Mouse (Mus musculus) urinary bladder, postnatal 14 days (tissue): ENCODE measurements at regions not wholly inside any gene's neighbourhood (a gene's known extent, or its start where the extent isn't known, plus 50 kb on each side); places are given as distances from the start of the nearest gene placed in this dataset.

Experiments
- DNase-seq: peaks from one replicate; pipeline ENCODE4 v3.0.0; 2021; ENCODE audit warnings: low spot score

DNA sequence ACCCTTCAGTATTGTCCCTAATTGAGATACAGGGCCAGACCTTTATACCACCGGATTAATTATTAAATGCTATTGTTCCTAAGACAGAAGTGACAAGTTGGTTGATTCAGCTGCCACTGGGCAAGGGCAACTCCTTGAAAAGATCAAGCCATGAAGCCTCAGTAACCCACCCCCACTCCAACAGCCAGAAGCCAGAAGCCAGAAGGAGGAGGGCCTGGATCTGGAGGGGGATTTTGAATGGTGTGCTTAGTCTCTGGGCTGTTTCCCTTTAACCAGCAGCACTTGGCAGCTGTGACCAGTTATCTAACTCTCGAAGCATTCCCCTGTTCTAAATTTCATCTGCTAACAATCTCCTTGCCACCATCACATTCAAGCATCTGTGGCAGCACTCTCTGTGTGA is 129.1 kb upstream of the Smarca2 start:
- no peak for DNase-seq

DNA sequence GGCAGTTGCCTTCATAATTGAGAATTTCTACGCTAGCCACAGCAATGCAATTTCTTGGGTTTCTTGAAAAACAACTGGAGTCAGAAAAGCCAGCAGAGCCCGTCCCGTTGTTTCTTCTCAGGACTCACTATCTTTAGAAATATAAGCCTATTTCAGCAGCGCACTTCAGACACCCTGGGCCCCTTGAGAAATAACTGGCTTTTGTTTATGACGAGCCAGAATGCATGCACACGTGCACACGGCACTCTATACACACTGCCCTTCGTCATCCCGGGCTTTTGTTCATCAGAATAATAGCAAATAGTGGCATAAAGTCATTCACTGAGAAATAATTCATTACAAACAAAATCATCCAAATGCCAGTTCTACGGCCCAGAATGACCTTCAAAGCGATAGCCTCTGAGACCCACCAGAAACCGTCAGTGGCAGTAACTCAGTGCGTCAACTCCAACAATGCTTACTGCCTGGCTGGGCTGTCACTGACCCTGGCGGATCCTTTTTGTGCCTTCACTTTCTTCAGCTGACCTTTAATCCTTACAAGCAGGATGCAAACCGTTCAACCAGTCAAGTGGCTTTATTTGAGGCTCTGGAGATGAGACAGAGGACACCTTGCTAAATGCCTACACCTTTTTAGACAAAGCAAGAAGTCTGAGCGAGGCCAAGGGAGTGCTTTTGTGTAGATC is 126.7 kb upstream of the Smarca2 start:
- DNase-seq = no peak

DNA sequence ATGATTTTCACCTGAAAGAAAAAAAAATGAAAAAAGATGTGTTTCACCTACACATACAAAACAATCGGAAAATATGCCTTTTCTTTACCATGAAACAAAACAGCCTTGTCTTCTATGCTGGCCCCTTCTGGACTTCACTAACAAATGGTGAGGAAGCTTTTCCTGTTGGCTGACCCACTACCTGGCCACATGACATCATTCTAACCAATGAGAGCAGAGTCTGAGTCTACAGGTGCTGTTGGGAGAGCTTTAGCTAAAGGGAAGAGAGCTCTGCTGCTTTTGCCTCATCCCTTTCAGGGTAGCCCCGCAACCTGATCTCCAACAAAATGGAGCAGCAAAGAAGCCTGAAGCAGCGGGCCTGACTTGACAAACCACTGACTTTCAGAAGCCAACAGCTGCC is 120.5 kb upstream of the Smarca2 start:
- DNase-seq = no peak

DNA sequence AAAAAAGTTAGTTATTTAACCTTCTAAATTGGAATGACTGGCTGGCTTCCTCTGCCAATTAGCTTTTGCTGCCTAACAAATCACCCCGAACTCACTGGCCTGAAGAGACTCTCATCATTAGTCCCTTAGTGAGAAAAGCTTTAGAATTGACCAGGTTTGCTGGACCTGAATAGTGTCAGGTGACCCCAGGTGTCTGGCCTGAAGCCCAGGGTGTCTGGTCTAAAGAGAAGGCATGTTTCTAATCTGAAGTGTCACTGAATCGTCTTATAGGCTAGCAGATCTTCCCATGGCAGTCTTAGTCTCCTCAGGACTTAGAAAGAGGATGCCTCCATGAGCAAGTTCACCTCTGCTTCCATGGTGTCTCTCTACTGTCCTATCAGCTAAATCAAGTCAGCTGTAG is 112.0 kb upstream of the Smarca2 start:
- no peak for DNase-seq

DNA sequence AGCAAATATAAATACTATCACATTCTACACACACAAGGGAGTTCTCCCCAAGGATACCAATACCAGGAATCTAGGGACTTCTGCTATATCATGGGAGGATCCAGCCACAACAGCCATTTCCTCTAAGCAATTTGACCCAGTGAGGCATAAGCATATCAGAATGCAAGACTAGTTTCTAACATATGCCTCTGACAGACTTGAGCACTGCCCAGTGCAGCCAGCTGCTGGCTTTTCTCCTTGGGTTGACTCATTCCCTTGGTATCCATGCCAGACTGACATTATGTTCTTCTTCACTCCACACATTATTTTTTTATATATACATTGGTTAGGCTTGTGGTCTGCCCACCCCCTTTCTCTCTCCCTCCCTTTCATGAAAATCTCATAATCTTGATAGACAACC is 103.8 kb upstream of the Smarca2 start:
- no peak for DNase-seq

DNA sequence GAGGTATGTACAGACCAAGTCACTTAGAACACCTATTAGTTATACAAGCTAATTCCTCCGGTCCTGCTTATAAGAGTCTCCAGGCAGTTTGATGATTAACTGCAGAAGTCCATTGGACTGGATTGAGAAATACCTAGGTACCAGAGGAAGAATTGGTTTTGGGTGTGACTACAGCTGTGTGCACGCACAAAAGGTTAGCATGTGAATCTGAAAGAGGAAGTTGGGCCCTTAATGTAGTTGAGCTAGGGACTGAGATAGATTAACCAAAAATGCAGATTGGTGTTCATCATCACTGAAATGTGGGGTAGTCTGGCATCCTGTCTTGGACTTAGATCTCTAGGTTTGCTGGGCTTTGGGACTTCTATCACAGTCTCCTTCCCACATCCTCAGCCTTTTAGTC is 100.8 kb upstream of the Smarca2 start:
- no peak for DNase-seq

DNA sequence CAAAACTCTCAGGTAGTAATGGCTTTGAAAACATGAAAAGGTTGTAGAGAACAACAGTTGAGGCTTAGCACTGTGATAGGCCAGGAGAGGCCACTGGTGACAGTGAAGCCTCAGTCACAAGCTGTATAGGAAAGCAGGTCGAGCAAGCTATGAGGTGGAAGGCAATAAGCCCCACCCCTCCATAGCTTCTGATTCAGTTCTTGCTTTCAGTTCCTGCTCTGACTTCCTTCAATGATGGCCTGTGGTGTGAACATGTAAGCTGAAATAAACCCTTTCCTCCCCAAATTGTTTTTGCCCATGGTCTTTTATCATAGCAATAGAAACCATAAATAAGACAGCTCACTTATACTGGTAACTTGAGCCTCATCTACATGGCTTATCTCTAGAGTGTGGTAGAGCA is 98.0 kb upstream of the Smarca2 start:
- DNase-seq = no peak

DNA sequence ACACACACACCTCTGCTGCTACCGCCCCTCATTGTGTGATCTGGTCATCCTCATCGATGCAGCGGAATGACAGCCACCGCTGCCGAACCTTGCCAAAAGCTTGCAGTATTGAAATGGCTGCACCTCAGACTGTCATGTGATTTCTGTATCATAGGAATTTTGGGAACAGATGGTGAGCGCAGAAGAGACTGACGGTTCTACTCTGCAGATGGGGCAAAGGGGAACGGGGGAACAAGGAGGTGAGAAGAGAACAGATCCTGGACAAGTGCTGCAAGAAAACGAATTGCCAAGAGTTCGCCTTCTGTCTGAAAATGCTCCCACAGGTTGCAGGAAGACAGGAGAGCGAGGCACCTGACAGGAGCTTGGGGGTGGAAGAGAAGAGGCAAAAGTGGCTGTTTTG is 96.9 kb upstream of the Smarca2 start:
- no peak for DNase-seq

DNA sequence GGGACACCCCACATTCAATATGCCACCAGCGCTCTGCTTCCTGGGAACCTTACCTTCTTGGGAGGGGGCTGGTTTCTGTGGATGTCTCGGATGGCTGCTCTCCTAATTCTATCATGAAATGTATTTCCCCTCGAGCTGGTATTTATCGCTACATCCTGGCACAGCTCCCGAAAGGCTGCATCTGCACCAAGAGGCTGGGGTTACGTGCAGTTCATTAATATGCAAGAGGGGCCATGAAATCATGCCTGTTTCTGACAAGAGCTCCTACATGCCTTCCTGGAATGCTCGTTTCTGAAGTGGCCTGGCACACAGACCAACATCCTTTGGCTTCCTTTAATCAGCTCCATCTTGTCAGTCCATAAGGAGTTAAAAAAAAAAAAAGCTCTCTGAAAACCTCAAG is 96.2 kb upstream of the Smarca2 start:
- DNase-seq = no peak

DNA sequence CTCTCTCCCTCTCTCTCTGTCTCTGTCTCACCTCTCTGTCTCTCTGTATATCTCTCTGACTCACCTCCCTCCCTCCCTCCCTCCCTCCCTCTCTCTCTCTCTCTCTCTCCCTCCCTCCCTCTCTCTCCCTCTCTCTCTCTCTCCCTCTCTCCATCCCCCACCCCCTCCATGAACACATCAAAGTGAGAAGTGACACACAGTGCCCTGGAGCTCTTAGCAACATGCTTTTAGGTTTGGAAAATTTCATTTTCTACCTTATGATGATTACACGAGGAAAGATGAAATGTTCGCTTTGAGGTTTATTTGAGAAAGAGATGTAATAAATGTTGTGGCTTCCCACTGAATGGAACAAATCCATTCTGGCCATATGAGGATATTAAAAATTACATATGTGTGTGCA is 95.6 kb upstream of the Smarca2 start:
- DNase-seq = no peak

DNA sequence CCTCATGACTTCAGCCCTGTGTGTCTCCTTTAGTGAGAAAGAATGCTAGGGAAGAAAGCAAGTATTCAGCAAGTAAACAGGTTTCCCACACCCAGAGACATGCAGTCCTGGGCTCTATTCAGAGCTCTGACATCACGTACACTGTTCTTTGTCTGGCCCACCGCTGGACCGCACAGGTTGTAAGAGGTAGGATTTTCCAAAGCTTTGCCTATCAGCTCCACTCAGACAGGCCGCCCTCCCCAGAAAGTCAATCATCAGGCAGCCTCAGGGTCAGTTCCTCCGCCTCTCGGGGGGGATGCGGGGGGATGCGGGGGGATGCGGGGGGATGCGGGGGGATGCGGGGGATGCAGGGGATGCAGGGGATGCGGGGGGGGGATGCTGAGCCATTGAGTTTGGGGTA is 94.7 kb upstream of the Smarca2 start:
- DNase-seq = no peak

DNA sequence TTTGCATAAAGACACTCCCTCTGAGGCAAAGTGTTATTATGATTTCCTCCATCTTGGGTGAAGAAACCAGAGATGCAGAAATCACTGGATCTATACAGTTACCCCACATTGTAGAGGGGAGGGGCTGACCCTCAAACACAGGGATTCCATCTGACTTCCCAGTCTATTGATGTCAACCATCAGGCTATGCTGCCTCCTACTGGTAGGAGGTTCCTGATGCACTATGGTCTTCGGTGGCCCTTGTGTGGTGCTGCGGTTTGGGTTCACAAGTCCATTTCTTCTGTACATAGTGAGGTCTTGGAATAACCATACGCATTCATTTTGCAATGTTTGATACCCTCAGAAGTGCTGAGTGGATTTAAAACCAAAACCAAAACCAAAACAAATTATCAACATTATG is 94.0 kb upstream of the Smarca2 start:
- DNase-seq = no peak

DNA sequence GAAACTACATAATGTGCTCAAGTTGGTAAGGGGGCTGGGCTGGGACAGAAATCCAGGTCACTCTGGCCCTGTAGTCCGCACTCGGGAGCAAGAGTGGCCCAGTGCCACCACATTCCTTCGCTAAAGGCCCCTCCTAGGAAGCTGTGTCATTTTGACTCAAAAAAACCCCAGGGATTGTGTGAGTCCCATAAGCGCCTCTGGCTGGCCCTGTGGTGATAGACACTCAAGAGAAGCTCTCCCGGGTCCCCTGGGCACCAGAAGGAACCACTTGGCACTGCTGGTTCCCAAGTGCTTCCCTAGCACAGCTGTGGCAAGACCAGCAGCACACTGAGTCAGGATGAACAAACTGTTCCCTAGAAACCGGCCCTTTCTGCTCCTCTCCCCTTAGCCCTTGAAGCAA is 93.1 kb upstream of the Smarca2 start:
- no peak for DNase-seq

DNA sequence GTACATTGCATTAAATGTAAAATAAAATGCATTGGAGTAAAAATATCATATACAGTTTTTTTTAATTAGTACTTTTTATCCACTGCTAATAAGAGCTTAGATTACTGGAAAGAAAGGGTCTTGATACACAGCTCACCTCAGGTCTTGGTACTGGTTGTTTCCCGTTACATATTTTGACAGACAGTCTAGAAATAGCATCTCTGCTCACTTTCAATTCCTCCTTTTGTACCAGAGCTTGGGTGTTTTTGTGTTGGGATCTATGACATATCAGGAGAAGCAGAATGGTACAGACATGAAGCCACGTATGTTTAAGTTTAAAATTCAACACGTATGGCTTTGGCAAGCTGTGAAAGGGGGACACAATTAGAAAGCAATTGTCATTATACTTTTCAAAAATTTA is 80.3 kb upstream of the Smarca2 start:
- DNase-seq = no peak

DNA sequence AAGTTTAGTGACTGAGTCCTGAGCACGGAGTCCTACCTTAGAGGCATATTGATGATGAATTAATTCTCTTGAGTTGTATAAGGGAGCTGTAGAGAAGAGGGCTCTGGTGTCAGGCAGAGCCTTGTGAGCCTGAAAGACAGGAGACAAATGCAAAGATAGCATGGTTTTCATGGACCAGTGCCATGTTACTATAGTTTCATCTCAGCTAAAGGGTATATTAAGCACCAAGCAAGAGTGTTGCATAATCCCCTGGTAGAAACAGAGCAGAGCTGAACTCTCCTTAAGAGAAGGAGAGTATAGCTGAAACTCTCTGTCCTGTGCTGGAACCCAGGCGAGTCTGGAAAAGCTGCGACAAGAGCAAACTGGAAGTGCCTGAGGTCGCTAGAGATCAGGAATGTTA is 73.5 kb upstream of the Smarca2 start:
- no peak for DNase-seq

DNA sequence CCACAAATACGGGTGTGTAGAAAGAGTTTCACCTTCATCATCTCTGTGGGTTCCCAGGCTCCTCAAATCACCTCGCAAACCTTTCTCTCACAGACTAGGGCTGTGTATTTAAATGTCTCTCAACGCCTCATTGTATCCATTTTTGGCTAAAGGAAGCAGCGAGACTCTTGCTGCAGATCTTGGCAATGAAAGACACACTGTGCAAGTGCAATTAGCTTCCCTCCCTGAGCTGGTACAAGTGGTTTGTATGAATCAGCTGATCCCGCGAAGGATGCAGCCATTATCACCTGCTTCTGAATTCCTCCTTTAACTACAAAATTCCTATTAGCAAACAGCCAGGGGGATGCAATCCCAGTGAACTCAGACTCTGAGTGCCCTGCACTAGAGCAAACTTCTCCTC is 72.3 kb upstream of the Smarca2 start:
- DNase-seq = no peak

DNA sequence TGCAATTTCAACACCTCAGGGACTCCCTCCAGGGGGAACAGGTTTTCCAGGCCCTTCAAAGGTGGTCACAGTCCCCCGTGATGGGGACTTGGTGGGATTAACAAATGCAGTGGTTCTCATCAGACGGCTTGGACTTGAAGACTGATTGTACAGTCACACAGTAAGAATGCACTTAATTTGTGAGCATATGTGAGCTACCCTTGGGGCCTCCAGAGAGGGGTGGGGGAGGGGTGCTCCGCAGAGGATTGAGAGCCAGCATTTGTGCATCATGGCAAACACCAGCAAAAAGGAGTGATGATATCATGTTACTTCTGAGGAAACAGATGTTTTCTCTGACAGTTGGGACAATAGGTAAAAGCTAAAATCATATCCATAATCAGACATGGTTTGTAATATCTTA is 59.2 kb upstream of the Smarca2 start:
- no peak for DNase-seq

DNA sequence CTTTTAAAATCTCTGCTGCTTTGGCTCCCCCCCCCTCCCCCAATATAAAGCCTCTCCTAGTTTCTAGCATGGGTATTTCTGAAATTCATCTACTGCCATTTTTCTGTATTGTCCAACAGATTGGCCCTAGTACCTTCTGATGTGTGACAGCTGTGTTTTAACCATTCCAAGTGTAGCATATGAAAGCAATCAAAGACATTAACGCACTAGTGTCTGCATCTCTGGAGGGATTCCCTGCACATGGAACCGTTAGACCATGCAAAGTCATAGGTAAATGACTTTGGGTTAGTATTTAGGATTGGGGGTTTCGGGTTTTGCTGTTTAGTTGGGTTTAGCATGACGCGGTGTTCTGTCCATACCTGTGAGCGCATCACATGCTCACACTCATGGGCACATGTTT is 57.3 kb upstream of the Smarca2 start:
- DNase-seq = no peak

DNA sequence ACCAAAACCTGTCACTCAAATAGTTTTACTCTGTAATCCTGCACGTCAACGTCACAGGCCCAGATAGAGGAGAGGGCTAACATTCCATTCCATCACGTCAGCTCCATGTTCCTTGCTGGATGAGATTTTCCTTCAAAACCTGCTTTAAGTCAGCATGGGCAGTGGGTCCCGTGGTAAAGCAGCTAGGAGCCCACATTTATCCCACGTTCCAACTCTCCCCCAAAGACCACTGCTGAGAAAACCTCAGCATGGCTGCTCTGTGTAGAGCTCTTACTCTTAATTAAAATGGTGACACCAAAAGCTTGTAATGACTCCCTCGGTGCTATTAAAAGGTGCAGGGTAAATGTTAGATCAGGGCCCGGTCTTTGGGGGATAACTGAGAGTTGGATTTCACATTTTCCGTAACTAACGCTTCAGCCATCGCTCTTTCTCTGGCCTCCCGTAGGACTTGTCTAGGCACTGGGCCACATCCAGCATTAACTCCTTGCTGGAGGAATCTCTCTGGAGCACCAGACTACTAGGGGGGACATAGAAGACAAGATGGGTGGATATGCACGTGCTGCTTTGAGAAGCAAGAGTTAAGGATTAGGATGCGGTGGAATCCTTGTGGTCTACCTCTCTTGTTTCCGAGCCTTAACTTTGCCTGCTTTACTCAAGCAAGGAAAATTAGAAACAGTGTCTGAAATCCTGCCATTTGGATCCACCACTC is 56.1 kb upstream of the Smarca2 start:
- no peak for DNase-seq

DNA sequence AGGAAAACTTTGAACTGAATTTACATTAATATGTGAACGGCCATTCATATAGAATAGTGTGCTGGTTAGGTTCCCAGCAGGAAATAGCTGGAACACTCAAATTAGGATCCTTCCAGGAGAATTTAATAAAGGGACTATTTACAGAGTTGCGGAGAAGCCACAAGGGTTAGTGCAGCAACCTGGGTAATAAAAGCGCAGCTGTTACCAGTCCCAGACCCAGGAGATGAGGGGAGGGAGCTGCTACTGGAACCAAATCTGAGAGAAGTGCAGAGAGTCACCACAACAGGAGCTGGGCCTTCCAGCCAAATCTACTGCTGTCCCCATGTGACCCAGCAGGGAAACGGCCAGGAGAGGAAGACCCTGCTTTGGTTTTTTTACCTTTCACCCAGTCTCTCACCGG is 54.6 kb upstream of the Smarca2 start:
- DNase-seq = no peak
